Mouse (Mus musculus): ENCODE measurements at regions not wholly inside any gene's neighbourhood (a gene's known extent, or its start where the extent isn't known, plus 50 kb on each side); places are given as distances from the start of the nearest gene placed in this dataset.
A peak's percentile ranks its signal among the peaks of the same experiment; 100 is the strongest.

GRCm38 (mm10) chr3:100773237-100773636 lies 52.0 kb upstream of the Vtcn1 start:
- DNase-seq = no peak

DNA sequence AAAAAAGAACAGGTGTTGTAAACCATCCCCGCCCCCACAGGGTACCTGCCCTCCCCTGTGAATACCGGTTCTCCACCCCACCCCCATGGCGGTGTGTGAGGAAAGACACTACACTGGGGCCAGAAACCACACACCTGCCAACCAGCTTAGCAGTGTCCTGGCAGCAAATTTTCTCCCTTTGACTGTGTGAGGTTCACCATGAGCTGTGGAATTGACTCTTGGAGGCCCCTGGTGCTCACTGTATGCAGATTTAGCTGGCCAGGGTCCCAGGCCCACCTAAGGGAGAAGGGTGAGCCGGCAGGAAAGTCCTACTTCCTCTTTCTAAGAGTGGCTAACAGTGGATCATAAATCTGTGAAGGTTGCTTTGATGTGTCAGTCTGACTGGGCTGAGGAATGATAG lies 53.9 kb upstream of the Vtcn1 start:
- peak; percentile 41 for DNase-seq

- no peak for DNase-seq
These were observed 54.4 kb upstream of the Vtcn1 start for GRCm38 (mm10) chr3:100770841-100771240.

DNA sequence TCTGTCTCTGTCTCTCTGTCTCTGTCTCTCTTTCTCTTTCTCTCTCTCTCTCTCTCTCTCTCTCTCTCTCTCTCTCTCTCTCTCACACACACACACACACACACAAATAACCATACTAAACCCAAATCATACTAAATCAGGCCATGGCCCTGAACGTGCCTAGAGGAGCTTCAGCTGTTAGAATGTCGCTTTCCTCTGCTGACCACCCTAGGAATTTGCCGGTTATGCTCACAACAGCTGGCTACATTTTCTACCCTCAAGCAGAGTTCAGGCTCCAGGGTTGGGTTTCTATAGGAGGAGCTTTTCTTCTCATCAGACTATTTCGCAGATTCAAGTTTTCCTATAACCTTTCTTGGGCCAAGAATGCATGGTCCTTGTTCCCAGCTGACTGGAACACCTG lies 56.1 kb upstream of the Vtcn1 start:
- no peak for DNase-seq

- no peak for DNase-seq
These were observed 57.1 kb upstream of the Vtcn1 start for GRCm38 (mm10) chr3:100768170-100768624.

GRCm38 (mm10) chr3:100765323-100765722 lies 59.9 kb upstream of the Vtcn1 start:
- DNase-seq = no peak

GRCm38 (mm10) chr3:100762895-100763294 lies 62.4 kb upstream of the Vtcn1 start:
- DNase-seq = no peak

- DNase-seq = no peak
These were observed 65.9 kb upstream of the Vtcn1 start for GRCm38 (mm10) chr3:100759091-100759941.

DNA sequence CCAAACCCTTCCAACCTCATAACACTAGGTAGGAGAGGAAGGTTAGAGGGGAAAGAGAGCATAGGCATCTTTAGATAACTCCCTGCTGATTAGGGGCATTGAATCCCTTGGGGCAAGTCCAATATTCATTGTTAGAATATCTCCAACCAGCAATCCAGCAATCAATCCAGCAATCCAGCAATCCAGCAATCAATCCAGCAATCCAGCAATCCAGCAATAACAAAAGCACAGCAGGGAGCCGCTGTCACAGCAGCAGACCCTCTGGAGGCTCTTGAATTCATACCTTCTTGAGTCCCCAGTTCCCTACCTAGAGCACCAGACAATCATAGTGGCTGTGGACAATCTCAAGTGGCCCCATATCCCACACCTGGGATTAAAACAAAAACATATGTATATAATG lies 69.4 kb upstream of the Man1a2 start:
- no peak for DNase-seq

DNA sequence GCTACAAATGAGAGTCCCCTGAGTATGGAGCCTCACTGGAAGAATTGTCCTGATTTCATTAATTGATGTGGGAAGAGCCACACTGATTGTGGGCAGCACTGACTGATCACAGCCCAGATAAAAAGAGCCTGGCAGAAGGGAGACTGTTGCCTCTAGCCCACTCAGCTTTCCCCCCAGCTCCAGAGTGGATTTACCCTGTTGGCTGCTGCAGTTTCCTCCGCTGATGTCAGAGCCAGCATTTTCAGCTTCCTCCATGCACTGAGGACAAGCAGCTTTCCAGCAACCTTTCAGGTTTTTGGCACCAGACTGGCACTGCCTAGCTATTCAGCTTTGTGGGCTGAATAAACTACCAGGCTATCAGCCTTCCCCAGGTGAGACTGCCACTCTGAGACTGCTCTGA lies 65.9 kb upstream of the Man1a2 start:
- no peak for DNase-seq

GRCm38 (mm10) chr3:100748727-100749126 lies 63.4 kb upstream of the Man1a2 start:
- no peak for DNase-seq

GRCm38 (mm10) chr3:100748309-100748691 lies 63.0 kb upstream of the Man1a2 start:
- DNase-seq = no peak

DNA sequence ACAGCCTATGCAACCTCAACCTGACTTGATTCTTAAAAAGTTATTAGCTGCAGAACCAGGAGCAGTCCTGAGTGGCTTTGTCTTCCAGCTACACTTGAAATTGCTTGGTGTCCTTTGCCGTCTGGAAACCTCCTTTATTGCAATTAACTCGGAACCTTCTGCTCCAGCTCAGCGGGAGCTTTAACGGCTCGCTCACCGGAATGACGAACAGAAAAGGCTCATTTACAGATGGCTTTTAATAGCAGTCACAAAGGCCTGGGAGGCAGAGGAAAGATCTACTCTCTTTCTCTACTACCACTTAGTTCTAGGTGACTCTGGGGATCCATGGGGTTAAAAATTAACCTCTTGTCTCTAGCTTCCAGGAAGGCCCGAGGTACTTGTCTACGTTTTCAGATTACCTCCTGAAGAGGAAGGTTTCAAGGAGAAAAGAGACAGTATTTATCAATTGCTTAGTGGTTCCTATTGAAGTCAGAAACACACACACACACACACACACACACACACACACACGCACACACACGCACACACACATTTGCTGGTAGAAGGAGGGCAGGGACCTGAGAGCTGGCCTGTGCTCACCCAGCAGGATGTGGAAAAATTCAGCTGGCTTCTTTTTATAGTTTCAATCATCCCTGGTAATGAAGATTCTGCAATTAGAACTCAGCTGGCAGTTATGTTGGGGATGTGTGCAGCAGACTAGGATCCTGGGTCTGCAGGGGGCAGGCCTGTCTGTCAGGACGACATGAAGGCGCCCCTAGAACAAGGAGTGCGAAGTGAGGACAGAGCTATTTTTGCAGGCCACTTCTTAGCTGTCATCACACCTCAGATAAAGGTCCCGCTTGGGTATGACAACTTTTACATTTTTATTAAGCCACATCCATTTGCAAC lies 62.4 kb upstream of the Man1a2 start:
- DNase-seq = no peak

DNA sequence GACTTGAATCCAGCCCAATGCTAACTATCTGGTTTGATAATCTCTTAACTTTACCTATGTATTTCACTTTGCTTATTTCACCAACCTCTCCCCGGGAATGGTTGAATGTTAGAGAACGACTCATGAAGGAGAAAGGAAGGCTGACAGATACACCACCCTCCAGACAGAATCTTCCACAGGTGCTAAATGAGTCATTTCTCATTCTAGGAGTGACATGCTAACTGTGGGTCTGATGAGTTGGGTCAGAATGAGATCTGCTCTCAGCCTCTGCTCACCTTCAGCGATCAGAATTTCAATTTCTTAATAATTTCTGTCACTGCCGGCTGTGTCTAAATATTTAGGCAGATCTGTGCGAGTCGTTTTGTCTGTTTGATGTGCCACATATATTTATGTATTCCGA lies 52.4 kb upstream of the Man1a2 start:
- no peak for DNase-seq

DNA sequence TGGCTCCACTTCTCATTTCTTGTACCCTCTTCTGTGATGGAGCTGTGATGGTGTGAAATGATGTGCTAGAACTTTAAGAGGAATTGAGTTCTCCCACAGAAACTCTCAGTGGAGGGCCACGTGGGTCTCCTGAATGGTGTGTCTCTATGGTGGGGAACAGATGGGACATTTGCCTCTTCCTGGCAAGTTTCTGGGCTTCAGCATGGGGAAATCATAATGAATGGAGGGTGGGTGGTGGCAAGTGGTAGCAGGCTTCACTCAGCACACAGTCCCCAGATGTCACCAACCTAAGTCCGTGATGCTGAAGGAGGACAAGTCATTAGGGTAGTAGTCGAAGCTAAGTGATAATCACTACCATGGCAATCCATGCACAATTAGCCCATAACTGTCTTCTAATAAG lies 51.2 kb upstream of the Man1a2 start:
- DNase-seq = no peak

All from thymus, postnatal 14 days (tissue).